Mouse (Mus musculus) limb, embryonic 11.5 days (tissue): ENCODE results near the gene Olfr571. TPM values are rescaled to one million over a fixed set of nuclear protein-coding genes. Genes with fewer than 3 reads are reported as not detected.

Experiments
- ATAC-seq: fragments of 200-750 bp; cut with Nextera tagmentation; 2 replicates; pipeline ENCODE4 v1.8.0; 2017; ENCODE audit warnings: low read depth; ENCODE audit not compliant: insufficient number of reproducible peaks, low FRiP score, low TSS enrichment
- DNase-seq: peaks from one replicate; pipeline ENCODE4 v3.0.0-alpha.2; 2015; ENCODE audit warnings: low spot score
- H3K27ac ChIP-seq: fragments of 300-500 bp; sonication (generic); replicated peaks from 2 replicates; pipeline ENCODE4 v1.5.1; 2014; ENCODE audit warnings: low read depth, mild to moderate bottlenecking, low read length
- H3K27me3 ChIP-seq: fragments of 300-500 bp; sonication (generic); 2 replicates; pipeline ENCODE4 v1.6.1; 2014; ENCODE audit warnings: mild to moderate bottlenecking, low read length, mixed read lengths; ENCODE audit not compliant: control insufficient read depth, insufficient read depth
- H3K36me3 ChIP-seq: fragments of 300-500 bp; sonication (generic); 2 replicates; pipeline ENCODE4 v1.6.1; 2014; ENCODE audit warnings: mild to moderate bottlenecking, low read length, moderate library complexity, mixed read lengths; ENCODE audit not compliant: control insufficient read depth, insufficient read depth
- H3K4me1 ChIP-seq: fragments of 300-500 bp; sonication (generic); 2 replicates; pipeline ENCODE4 v1.6.1; 2014; ENCODE audit warnings: low read length, mixed read lengths; ENCODE audit not compliant: control insufficient read depth, insufficient read depth
- H3K4me2 ChIP-seq: fragments of 300-500 bp; sonication (generic); 2 replicates; pipeline ENCODE4 v1.6.1; 2014; ENCODE audit warnings: low read depth, mild to moderate bottlenecking, moderate library complexity; ENCODE audit not compliant: severe bottlenecking
- H3K4me3 ChIP-seq: fragments of 300-500 bp; sonication (generic); 2 replicates; pipeline ENCODE4 v1.5.1; 2014; ENCODE audit warnings: low read depth, low read length
- H3K9ac ChIP-seq: fragments of 300-500 bp; sonication (generic); 2 replicates; pipeline ENCODE4 v1.6.1; 2014; ENCODE audit warnings: mild to moderate bottlenecking, low read length
- H3K9me3 ChIP-seq: fragments of 300-500 bp; sonication (generic); 2 replicates; pipeline ENCODE4 v1.6.1; 2016; ENCODE audit warnings: low read length; ENCODE audit not compliant: control insufficient read depth
- WGBS: fragments of 180-500 bp; shearing (Covaris S2); extraction: QIAGEN DNeasy Blood & Tissue Kit; methylation state at CpG from one replicate; pipeline ENCODE4 v1.1.7; 2014; 5-methylcytosine and 5-hydroxymethylcytosine counted together
- polyA plus RNA-seq: library from polyadenylated mRNA; unstranded; fragments of >200 nt; fragmentation: Nextera tagmentation; extraction: Ambion mirVana; gene quantifications from 2 replicates; pipeline ENCODE4 v1.2.1, GENCODE M21; 2014

Olfr571 gene
- not detected in 2 replicates for polyA plus RNA-seq

DNA sequence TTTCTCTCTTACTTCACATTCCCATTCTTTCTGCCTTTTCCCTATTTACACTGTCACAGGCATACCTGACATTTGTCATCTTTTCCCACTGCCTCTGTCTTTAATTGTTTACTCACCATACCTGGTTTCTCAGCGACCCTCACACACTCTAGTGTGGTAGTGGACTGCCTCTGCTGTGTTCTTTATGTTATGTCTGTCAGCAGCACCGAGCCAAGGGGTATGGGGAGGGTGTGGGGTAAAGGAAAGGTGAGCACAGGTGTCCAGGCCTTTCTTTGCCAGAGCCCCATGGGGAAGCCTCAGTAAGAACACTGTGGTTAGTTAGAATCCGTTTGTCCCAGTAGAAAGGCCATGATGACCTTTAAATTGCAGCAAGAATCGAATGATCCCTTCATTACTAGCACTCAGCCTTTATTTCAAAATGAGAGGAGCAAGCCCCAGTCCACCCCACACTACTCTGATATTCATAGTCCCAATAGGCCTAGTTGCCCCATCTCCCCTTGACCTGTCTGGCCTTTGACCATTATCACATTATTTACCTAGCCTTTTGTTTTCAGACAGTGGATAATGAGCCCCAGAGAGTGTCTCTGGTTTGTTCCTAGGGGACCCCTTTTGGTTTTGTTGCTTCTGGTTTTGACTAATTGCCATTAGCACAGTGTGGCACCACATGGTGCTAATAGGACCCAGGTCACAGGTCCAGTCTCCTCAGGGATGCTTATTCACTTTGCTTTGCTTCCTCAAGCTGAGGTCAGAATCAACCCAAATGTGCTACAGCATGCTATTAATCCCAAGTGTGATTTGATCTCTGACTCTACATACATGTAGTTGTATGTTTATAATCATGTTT, at the start of gene Olfr571:
Olfr571 (minus strand) TSS at position 505 of the 844 bp plus-strand sequence.
- Histone ChIP-seq H3K27ac (no peak within 1 kb of the TSS), H3K4me3 (no peak within 1 kb of the TSS), H3K4me2 (no peak within 1 kb of the TSS), H3K9me3 (no peaks in the 10 kb centered on the region), H3K27me3 (no peaks in the 10 kb centered on the region), H3K36me3 (no peaks in the 10 kb centered on the region), H3K9ac (no peak within 1 kb of the TSS), H3K4me1 (no peaks in the 10 kb centered on the region)
- WGBS: 61% methylated on average over 4 of the region's 4 CpGs
- ATAC-seq: no peak
- DNase-seq: no peak

GRCm38 (mm10) chr7:102962360-102962759, 45.0 kb upstream of the Olfr571 start, which contains the start of gene Olfr576:
Olfr576 (plus strand) TSS chr7:102962660.
- Histone ChIP-seq H3K27me3 (no peaks in the 10 kb centered on the region), H3K4me2 (no peak within 1 kb of the TSS), H3K27ac (no peak within 1 kb of the TSS), H3K9ac (no peak within 1 kb of the TSS), H3K9me3 (no peaks in the 10 kb centered on the region), H3K4me3 (no peak within 1 kb of the TSS), H3K4me1 (no peaks in the 10 kb centered on the region), H3K36me3 (no peaks in the 10 kb centered on the region)
- ATAC-seq (no peak), DNase-seq (no peak)
- 61% methylated on average over 2 of the region's 2 CpGs for WGBS

- WGBS: 70% methylated on average over 1 of the region's 1 CpGs
- DNase-seq (no peak), ATAC-seq (no peak)
- Histone ChIP-seq H3K4me2 (no peak within 1 kb of the TSS), H3K36me3 (no peaks in the 10 kb centered on the region), H3K27me3 (no peaks in the 10 kb centered on the region), H3K9me3 (no peaks in the 10 kb centered on the region), H3K4me1 (no peaks in the 10 kb centered on the region), H3K9ac (no peak within 1 kb of the TSS), H3K4me3 (no peak within 1 kb of the TSS), H3K27ac (no peak within 1 kb of the TSS)
Measured at GRCm38 (mm10) chr7:102958593-102958992, 41.3 kb upstream of the Olfr571 start, which contains the start of gene Olfr575. Olfr575 (minus strand) TSS chr7:102958775.

DNA sequence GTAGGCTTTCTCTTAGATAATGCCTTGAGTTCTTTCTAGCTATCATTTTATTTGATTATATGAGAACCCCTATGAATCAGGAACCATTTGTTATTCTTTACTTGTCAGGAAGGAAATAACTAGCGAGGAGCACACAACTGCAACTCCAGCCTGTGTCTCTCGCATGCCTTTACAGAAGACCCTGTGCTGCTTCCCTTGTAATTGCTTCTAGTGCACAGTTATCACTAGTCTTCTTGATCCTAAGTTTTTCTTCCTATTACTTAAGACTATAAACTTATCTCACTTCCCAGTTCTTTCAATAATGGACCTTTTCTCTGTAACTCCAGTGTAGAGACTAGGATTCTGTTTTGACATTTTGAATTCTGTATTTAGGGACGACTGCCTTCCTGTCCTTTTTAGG, 40.8 kb upstream of the Olfr571 start:
- WGBS: 76% methylated on average over 3 of the region's 3 CpGs
- no peak for DNase-seq
- H3K9me3 ChIP-seq: no peaks in the 10 kb centered on the region
- no peak overlapping the region for H3K4me2 ChIP-seq
- H3K9ac ChIP-seq: no peak overlapping the region
- H3K27ac ChIP-seq: no peak overlapping the region
- H3K4me1 ChIP-seq: no peaks in the 10 kb centered on the region
- H3K4me3 ChIP-seq: no peak overlapping the region
- no peaks in the 10 kb centered on the region for H3K36me3 ChIP-seq
- no peak for ATAC-seq
- H3K27me3 ChIP-seq: no peaks in the 10 kb centered on the region

DNA sequence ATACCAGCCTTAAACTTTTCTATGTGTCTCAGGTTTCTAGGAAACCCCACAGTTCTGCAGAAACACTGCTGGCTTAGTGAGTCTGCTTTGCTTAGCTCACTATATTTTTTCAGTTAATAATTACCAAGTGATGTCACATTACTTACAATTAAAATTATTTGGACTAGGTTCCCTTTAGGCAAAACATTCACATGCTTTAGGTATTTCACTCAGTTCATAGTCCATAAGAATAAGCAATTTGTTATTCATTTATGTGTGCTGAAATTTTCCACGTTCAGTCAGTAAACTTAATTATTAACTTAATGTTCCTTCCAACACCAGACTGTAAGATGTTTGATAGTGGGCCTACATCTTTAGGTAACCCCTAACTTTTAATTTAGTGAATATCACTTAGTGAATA, 33.4 kb upstream of the Olfr571 start:
- no peak overlapping the region for H3K27ac ChIP-seq
- no peaks in the 10 kb centered on the region for H3K4me1 ChIP-seq
- ATAC-seq: no peak
- no peaks in the 10 kb centered on the region for H3K27me3 ChIP-seq
- no peaks in the 10 kb centered on the region for H3K9me3 ChIP-seq
- H3K4me3 ChIP-seq: no peak overlapping the region
- no peak overlapping the region for H3K4me2 ChIP-seq
- 74% methylated on average over 1 of the region's 1 CpGs for whole genome bisulfite sequencing
- H3K9ac ChIP-seq: no peak overlapping the region
- no peaks in the 10 kb centered on the region for H3K36me3 ChIP-seq
- DNase-seq: no peak

DNA sequence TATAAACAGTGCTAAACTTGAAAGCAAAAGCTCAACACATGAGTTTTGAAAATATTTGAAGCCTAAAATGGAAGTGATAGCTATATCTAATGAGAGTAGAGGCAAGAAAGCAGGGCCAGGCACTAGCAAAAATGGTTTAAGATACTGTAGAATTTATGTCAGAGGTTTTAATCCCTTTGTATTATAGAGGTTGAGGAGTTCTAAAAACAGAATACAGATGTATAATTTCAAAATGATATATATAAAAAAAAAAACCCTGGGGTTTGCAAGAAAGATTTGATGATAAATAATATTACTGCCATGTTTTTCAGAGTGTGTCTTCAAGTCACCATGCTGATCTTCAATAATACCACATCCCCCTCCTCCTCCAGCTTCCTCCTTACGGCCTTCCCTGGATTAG, 30.8 kb upstream of the Olfr571 start, which contains the start of gene Olfr574:
Olfr574 (plus strand) TSS at position 301 of the 400 bp plus-strand sequence.
- DNase-seq (no peak), ATAC-seq (no peak)
- no peaks in the 10 kb centered on the region for H3K36me3 ChIP-seq
- no peak within 1 kb of the TSS for H3K9ac ChIP-seq
- no peaks in the 10 kb centered on the region for H3K4me1 ChIP-seq
- H3K9me3 ChIP-seq: no peaks in the 10 kb centered on the region
- H3K4me3 ChIP-seq: no peak within 1 kb of the TSS
- 88% methylated on average over 1 of the region's 1 CpGs for WGBS
- no peak within 1 kb of the TSS for H3K27ac ChIP-seq
- no peak within 1 kb of the TSS for H3K4me2 ChIP-seq
- no peaks in the 10 kb centered on the region for H3K27me3 ChIP-seq

DNA sequence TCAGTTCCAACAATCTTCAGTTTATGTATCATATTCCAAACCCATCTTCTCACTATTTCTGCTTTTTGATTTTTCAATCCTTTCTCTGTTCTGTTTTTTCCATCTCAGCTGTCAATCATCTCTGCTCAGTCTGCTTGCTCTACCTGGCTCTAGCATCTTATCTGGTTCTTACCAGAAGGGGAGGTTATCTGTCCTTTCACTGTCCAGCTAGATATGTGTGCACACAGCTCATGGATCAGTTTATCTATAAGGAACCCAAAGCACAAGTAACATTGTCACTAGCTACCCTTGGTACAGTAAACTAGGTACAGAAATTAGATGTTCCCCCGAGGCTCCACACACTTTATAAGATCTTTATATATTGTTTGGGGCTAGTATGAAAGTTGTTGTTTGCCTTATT, 26.1 kb upstream of the Olfr571 start:
- no peak overlapping the region for H3K4me2 ChIP-seq
- DNase-seq (no peak), ATAC-seq (no peak)
- no peaks in the 10 kb centered on the region for H3K4me1 ChIP-seq
- no peaks in the 10 kb centered on the region for H3K27me3 ChIP-seq
- no peak overlapping the region for H3K9ac ChIP-seq
- H3K27ac ChIP-seq: no peak overlapping the region
- H3K9me3 ChIP-seq: no peaks in the 10 kb centered on the region
- 91% methylated on average over 1 of the region's 1 CpGs for WGBS
- H3K4me3 ChIP-seq: no peak overlapping the region
- no peaks in the 10 kb centered on the region for H3K36me3 ChIP-seq

DNA sequence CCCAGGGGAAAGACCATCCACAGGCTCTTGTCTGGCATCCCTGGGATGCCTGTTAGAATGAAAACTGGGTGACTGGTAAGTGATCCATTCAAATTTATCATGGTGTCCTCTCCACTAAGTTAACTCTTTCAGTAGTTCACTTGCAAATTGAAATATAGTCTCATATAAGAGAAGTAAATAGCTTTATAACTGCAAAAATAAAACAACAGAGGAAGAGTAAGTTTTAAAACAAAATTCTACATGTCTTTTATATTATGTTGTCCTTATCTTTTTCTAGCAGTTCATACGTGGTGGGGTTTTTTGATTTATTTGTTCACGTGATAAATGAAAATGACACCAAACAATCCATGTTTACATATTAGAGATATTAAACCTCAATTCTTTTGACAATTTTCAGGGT, 25.1 kb upstream of the Olfr571 start, which contains the start of gene Olfr573-ps1:
Olfr573-ps1 (minus strand) TSS at position 101 of the 400 bp plus-strand sequence.
- 89% methylated on average over 2 of the region's 2 CpGs for whole genome bisulfite sequencing
- no peak for ATAC-seq
- no peaks in the 10 kb centered on the region for H3K4me1 ChIP-seq
- H3K4me2 ChIP-seq: no peak within 1 kb of the TSS
- no peak within 1 kb of the TSS for H3K9ac ChIP-seq
- no peaks in the 10 kb centered on the region for H3K27me3 ChIP-seq
- no peaks in the 10 kb centered on the region for H3K9me3 ChIP-seq
- no peak within 1 kb of the TSS for H3K27ac ChIP-seq
- no peak within 1 kb of the TSS for H3K4me3 ChIP-seq
- no peak for DNase-seq
- no peaks in the 10 kb centered on the region for H3K36me3 ChIP-seq
